Mouse (Mus musculus) liver, embryonic 11.5 days (tissue): ENCODE data around the gene Pygb. TPM values are rescaled to one million over a fixed set of nuclear protein-coding genes. Genes with fewer than 3 reads are reported as not detected.

Source experiments
- ATAC-seq: fragments of 200-750 bp; cut with Nextera tagmentation; replicated peaks from 2 replicates; pipeline ENCODE4 v1.8.0; 2017; ENCODE audit warnings: moderate number of reproducible peaks, mild to moderate bottlenecking, moderate TSS enrichment, moderate library complexity; ENCODE audit not compliant: low FRiP score
- DNase-seq: peaks from one replicate; pipeline ENCODE4 v3.0.0-alpha.2; 2017; ENCODE audit warnings: low spot score
- H3K27ac ChIP-seq: fragments of 300-500 bp; sonication (generic); 2 replicates; pipeline ENCODE4 v1.5.1; 2014; ENCODE audit warnings: mild to moderate bottlenecking, low read depth, low read length, control low read depth
- H3K27me3 ChIP-seq: fragments of 300-500 bp; sonication (generic); replicated peaks from 2 replicates; pipeline ENCODE4 v1.6.1; 2014; ENCODE audit warnings: low read length, mixed read lengths; ENCODE audit not compliant: control insufficient read depth, insufficient read depth
- H3K36me3 ChIP-seq: fragments of 300-500 bp; sonication (generic); 2 replicates; pipeline ENCODE4 v1.6.1; 2014; ENCODE audit warnings: mild to moderate bottlenecking, low read length, moderate library complexity, mixed read lengths; ENCODE audit not compliant: control insufficient read depth, insufficient read depth
- H3K4me1 ChIP-seq: fragments of 300-500 bp; sonication (generic); replicated peaks from 2 replicates; pipeline ENCODE4 v1.6.1; 2014; ENCODE audit warnings: low read length, mixed read lengths; ENCODE audit not compliant: control insufficient read depth, insufficient read depth
- H3K4me2 ChIP-seq: fragments of 300-500 bp; sonication (generic); 2 replicates; pipeline ENCODE4 v1.6.1; 2014; ENCODE audit warnings: mild to moderate bottlenecking, control low read depth, moderate library complexity
- H3K4me3 ChIP-seq: fragments of 300-500 bp; sonication (generic); 2 replicates; pipeline ENCODE4 v1.5.1; 2014; ENCODE audit warnings: low read depth, low read length, control low read depth
- H3K9ac ChIP-seq: fragments of 300-500 bp; sonication (generic); 2 replicates; pipeline ENCODE4 v1.6.1; 2014; ENCODE audit warnings: low read depth, low read length, control low read depth
- H3K9me3 ChIP-seq: fragments of 300-500 bp; sonication (generic); 2 replicates; pipeline ENCODE4 v1.6.1; 2016; ENCODE audit warnings: low read length, inconsistent platforms, mixed read lengths; ENCODE audit not compliant: control insufficient read depth
- whole genome bisulfite sequencing: fragments of 180-500 bp; shearing (Covaris S2); extraction: QIAGEN DNeasy Blood & Tissue Kit; methylation state at CpG from one replicate; pipeline ENCODE4 v1.1.7; 2014; 5-methylcytosine and 5-hydroxymethylcytosine counted together
- polyA plus RNA-seq: library from polyadenylated mRNA; unstranded; fragments of >200 nt; fragmentation: Nextera tagmentation; extraction: Ambion mirVana; gene quantifications from 2 replicates; pipeline ENCODE4 v1.2.1, GENCODE M21; 2014

Gene Pygb
- polyA plus RNA-seq, 1 experiment from 2014 or later: 35.7 TPM

- H3K27me3 ChIP-seq: no peaks in the 10 kb centered on the region
- DNase-seq (no peak), ATAC-seq (peak; percentile 55)
- no peak overlapping the region for H3K4me3 ChIP-seq
- no peak overlapping the region for H3K27ac ChIP-seq
- WGBS: 69% methylated on average over 10 of the region's 10 CpGs
- no peak overlapping the region for H3K9ac ChIP-seq
- peaks cover 4% of the 10 kb centered on the region for H3K4me1 ChIP-seq
- H3K9me3 ChIP-seq: no peaks in the 10 kb centered on the region
- peaks cover 3% of the 10 kb centered on the region; the same call in 1 of the 2 replicates for H3K36me3 ChIP-seq
- no peak overlapping the region for H3K4me2 ChIP-seq
Observed at GRCm38 (mm10) chr2:150772466-150773119, 13.9 kb upstream of the Pygb start.

GRCm38 (mm10) chr2:150782801-150783200 lies 3.7 kb upstream of the Pygb start:
- Histone ChIP-seq H3K27ac (no peak overlapping the region), H3K9ac (no peak overlapping the region), H3K27me3 (no peaks in the 10 kb centered on the region; the same call in 1 of the 2 replicates), H3K4me2 (no peak overlapping the region), H3K4me3 (no peak overlapping the region), H3K9me3 (no peaks in the 10 kb centered on the region), H3K4me1 (peaks cover 16% of the 10 kb centered on the region), H3K36me3 (no peaks in the 10 kb centered on the region)
- 67% methylated on average over 2 of the region's 2 CpGs for WGBS
- ATAC-seq: no peak
- no peak for DNase-seq

- Histone ChIP-seq H3K4me2 (peak overlapping the region; percentile 97), H3K27ac (no peak overlapping the region), H3K27me3 (no peaks in the 10 kb centered on the region), H3K9me3 (no peaks in the 10 kb centered on the region), H3K4me3 (peak overlapping the region; percentile 84), H3K4me1 (peaks cover 18% of the 10 kb centered on the region), H3K9ac (peak overlapping the region; percentile 67), H3K36me3 (peaks cover 3% of the 10 kb centered on the region)
- ATAC-seq: no peak
- 1% methylated on average over 23 of the region's 23 CpGs for WGBS
- DNase-seq: peak; percentile 51
Observed at GRCm38 (mm10) chr2:150787234-150787771, 768 bp downstream of the Pygb start.

- Histone ChIP-seq H3K4me2 (no peak overlapping the region), H3K4me1 (peaks cover 18% of the 10 kb centered on the region), H3K27me3 (no peaks in the 10 kb centered on the region), H3K9ac (no peak overlapping the region), H3K4me3 (no peak overlapping the region), H3K9me3 (no peaks in the 10 kb centered on the region), H3K36me3 (peaks cover 7% of the 10 kb centered on the region), H3K27ac (no peak overlapping the region)
- ATAC-seq: no peak
- no peak for DNase-seq
- whole genome bisulfite sequencing: 64% methylated on average over 4 of the region's 4 CpGs
Observed at GRCm38 (mm10) chr2:150788768-150789550, 2.4 kb downstream of the Pygb start.

GRCm38 (mm10) chr2:150793320-150793719 lies 6.8 kb downstream of the Pygb start:
- Histone ChIP-seq H3K27ac (no peak overlapping the region), H3K9ac (no peak overlapping the region), H3K4me2 (no peak overlapping the region), H3K27me3 (no peaks in the 10 kb centered on the region), H3K9me3 (no peaks in the 10 kb centered on the region), H3K4me1 (no peaks in the 10 kb centered on the region), H3K4me3 (no peak overlapping the region), H3K36me3 (peaks cover 10% of the 10 kb centered on the region)
- ATAC-seq: no peak
- 77% methylated on average over 4 of the region's 4 CpGs for WGBS
- no peak for DNase-seq

- H3K9me3 ChIP-seq: no peaks in the 10 kb centered on the region
- ATAC-seq (no peak), DNase-seq (no peak)
- H3K36me3 ChIP-seq: peaks cover 8% of the 10 kb centered on the region; the same call in 1 of the 2 replicates
- H3K4me1 ChIP-seq: no peaks in the 10 kb centered on the region
- H3K9ac ChIP-seq: no peak overlapping the region
- H3K4me2 ChIP-seq: no peak overlapping the region
- 79% methylated on average over 7 of the region's 7 CpGs for WGBS
- H3K27me3 ChIP-seq: no peaks in the 10 kb centered on the region
- H3K27ac ChIP-seq: no peak overlapping the region
- H3K4me3 ChIP-seq: no peak overlapping the region
Observed at GRCm38 (mm10) chr2:150798084-150798483, 11.5 kb downstream of the Pygb start.

- H3K4me1 ChIP-seq: no peaks in the 10 kb centered on the region
- WGBS: 87% methylated on average over 5 of the region's 5 CpGs
- no peak overlapping the region for H3K4me2 ChIP-seq
- H3K9ac ChIP-seq: no peak overlapping the region
- DNase-seq (no peak), ATAC-seq (no peak)
- no peaks in the 10 kb centered on the region for H3K9me3 ChIP-seq
- peaks cover 17% of the 10 kb centered on the region for H3K36me3 ChIP-seq
- H3K27ac ChIP-seq: no peak overlapping the region
- no peak overlapping the region for H3K4me3 ChIP-seq
- H3K27me3 ChIP-seq: no peaks in the 10 kb centered on the region
Observed at GRCm38 (mm10) chr2:150800616-150801015, 14.1 kb downstream of the Pygb start.

GRCm38 (mm10) chr2:150803035-150803434 lies 16.5 kb downstream of the Pygb start:
- Histone ChIP-seq H3K9me3 (no peaks in the 10 kb centered on the region), H3K36me3 (peaks cover 19% of the 10 kb centered on the region)

More at GRCm38 (mm10) chr2:150803035-150803434, 16.5 kb downstream of the Pygb start:
- WGBS: 83% methylated on average over 1 of the region's 1 CpGs
- Histone ChIP-seq H3K4me1 (no peaks in the 10 kb centered on the region), H3K9ac (no peak overlapping the region), H3K4me2 (no peak overlapping the region), H3K4me3 (no peak overlapping the region), H3K27ac (no peak overlapping the region), H3K27me3 (no peaks in the 10 kb centered on the region)
- DNase-seq: no peak
- no peak for ATAC-seq
